Mouse (Mus musculus) adrenal gland, postnatal 25 days (tissue): ENCODE data around the gene Slc25a34. TPM values are rescaled to one million over a fixed set of nuclear protein-coding genes. Genes with fewer than 3 reads are reported as not detected.
A peak's percentile ranks its signal among the peaks of the same experiment; 100 is the strongest.

Source experiments
- DNase-seq: peaks from one replicate; pipeline ENCODE4 v3.0.0; 2021; ENCODE audit warnings: mixed read lengths
- total RNA-seq: library from RNA; stranded (reverse); gene quantifications from 2 replicates; pipeline ENCODE4 v1.2.3, GENCODE M21; 2021

Slc25a34 gene
- total RNA-seq, 1 experiment from 2014 or later, result 2.7 TPM

DNA sequence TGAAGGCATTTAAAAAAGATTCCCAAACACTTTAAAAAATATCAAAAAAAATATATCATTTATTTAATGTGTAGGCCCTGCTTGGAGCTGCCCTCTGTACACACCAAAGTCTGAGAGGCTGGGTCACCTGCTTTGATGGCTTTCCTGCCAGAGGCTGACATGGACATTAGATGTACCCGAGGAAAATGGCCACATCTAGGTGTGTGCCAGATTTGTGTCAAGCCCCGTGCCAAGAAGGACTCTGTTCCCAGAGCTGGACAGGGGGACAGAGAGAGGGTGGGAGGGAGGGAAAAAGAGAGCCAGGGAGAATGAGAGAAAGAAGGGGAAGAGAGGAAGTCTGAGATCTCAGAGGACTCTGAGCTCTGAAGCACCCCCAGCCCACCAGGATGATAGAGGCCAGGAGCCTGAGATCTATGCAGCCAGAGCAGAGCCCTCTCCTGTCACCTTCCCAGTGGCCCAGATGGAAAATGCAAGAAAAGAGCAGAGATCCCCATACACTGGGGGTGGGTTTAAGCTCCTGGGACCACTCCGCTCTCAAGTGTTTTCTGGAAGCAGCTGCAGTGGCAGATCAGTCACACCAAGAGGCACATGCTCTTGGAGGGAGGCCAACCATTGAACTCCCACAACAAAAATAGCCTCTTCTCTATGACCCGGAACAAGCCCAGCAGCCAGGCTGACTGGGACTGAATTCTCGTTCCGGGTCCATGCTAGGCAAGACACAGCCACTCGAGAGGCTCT lies 19.7 kb upstream of the Slc25a34 start:
- peak; percentile 48 for DNase-seq

DNA sequence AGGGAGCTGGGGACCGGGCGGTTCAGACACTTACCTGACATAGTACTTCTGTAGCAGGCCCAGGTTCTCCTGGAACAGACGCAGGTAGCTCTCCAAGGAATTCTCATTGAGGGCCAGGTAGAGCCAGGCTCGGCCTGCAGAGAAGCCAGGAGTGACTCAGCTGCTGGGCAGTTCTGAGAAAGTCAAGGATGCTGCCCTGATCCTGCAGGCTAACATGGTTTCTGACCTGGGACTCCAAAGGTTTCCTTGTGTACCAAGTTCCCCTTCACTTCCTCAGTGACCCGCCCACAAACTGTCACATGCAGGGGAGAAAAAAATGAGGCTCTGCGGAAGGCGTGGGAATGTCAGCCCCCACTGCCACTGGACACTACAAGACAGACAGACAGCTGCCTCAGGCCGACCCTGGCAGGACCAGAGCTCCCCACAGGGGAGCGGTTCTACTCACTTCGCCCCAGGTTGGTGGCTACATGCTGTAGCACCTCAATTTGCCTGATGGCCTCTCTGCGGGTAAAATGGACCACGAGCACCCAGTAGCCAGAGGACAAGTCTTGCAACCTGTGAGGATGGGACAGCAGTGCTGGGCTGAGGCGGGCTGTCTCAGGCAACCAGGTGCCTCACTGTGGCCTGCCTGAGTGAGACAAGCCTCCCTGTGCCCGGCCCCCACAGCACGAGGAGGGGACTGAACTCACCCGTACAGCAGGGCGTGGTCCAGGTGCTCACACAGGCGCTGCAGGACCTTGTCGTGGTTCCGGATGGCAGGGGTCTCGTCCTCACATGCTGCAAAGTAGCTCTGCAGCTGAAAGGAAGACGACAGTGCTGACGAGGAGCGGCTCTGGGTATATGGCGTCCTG lies 18.6 kb upstream of the Slc25a34 start:
- no peak for DNase-seq

DNA sequence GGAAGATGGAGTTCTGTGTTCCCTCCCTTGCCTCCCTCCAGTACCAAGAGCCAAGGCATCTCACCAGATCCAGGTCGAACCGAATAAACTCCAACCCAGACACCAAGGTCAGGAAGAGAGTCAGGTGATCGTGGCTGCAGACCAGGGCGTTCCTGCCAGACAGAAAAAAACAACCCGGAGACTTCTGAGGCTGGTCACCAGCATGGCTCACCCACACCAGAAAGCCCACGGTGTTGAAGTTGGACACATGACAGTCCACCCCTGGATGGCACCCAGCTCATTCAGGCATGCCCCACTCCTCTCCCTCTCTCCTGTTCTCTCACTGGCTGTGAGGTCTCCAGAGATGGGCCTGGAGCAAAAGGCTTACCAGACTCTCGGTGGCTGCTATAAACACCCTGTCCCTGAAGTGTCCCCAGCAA lies 17.7 kb upstream of the Slc25a34 start:
- DNase-seq, result no peak

DNA sequence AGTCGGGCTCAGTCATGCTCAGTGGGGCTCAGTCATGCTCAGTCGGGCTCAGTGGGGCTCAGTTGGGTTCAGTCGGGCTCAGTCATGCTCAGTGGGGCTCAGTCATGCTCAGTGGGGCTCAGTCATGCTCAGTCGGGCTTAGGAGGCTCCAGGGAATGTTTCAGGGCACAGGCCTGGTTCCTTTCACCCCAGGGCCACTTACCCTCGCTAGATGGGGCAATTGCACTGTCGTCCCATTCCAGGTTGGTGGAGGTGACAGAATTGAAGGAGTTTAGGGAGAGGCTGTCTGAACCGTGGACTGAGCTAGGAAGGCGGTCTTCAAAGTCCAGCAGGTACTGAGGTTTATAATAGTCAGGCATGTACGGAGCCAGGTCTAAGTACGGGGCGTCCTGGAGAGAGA lies 15.9 kb upstream of the Slc25a34 start:
- DNase-seq, result no peak

DNA sequence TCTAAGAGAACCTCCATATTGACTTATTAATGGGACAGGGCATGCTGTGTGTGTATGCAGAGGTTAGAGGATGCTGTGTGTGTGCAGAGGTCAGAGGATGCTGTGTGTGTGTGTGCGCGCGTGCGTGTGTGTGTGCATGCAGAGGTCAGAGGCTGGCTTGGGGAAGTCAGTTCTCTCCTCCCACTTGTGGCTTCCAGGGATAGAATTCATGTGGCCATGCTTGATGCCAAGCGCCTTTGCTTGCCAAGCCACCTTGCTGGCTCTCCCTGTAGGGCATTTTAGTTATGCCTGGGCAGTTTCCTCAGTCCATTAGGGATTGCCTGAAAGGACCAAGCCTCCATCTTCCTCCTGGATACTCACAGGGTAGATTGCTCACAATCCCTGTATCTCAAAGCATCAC lies 13.1 kb upstream of the Slc25a34 start:
- DNase-seq, result no peak

DNA sequence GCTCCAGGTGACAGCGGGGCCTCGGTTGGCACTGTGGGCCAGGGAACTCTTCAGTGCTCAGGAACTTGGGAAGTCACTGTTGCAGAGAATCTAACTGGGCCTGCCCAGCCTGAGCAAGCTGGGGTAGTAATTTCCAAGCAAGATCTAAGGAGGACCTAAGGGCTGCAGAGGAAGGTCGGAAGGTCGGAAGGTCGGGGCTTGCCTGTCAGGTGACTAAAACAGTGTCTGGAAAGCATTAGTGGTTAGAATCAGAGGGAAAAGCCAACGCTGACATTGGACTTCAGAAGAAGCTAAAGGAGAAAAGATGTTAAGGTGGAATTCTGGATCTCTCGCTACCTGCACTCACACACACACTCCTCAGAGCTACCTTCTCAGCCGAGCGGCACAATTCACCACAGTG lies 12.4 kb upstream of the Slc25a34 start:
- DNase-seq, result no peak

DNA sequence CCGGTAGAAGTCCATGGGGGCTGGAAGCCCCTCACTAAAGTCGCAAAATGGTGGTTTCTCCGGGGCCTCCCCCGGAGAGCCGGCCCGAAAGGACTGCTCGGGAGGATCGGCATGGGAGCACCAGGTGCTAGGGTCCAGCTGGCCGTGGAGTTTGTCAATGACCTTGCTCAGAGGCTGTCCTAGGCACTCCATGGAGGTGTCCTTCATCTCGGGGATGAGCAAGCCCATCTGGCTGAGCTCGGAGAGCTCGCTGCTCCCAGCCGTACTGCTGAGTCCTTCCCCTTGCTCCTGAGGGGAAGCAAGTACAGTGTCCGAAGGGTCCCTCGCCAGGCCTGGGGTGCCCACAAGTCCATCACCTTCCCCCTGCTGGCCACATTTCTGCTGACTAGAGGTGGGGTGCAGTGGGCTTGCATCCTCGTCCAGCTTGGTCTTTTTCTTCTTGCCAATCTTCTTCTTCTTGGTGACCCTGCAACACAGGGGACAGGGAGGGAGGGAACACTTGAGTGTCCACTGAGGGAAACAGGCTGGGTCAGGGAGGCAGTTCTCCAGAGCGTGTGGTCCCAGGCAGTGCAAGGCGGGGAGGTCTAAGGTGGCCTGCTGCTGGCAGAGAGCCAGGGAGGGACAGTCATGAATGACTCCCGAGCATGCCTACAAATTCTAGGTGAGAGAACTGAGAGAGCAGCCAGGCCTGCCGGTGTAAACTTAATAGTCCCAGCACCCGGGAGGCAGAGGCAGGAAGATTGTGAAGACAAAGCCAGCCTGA lies 8.7 kb upstream of the Slc25a34 start:
- peak; percentile 61 for DNase-seq

DNA sequence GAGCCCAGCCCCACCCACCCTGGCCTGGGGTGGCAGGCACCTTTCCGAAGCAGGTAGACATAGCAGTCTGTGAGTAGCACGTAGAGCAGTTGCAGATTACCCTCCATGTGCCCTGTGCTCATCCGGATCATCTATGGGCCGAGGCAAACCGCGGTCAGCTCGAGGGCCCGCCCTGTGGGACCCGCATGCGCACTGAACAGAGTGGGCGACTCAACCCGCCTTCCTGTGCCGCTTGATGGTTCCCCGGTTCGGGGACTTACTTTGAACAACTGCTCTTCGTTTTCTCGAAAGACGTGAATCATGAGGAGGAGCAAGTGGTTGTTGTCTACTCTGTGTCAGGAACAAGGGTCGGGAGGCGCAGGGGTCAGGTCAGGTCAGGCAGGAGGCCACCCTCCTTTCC lies 7.6 kb upstream of the Slc25a34 start:
- DNase-seq, result no peak

DNA sequence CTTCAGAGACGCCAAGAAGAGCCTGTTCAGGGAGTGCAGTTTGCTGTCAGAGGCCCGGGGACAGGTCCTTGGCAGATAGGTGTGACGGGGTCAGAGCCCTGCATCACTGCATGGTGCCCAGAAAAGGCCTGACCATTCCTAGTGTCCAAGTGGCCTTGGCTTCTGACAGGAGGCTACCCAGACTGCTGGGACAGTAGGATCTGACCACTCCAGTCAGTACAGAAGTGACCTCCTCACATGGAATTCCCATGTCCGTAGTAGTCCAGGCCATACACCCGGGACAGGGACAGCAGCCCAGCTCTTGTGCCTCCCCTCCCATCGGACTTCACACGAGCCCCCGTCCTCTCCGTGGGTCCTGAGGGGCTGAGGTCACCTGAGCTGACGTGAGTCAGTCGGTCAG lies 6.4 kb upstream of the Slc25a34 start:
- DNase-seq, result no peak

DNA sequence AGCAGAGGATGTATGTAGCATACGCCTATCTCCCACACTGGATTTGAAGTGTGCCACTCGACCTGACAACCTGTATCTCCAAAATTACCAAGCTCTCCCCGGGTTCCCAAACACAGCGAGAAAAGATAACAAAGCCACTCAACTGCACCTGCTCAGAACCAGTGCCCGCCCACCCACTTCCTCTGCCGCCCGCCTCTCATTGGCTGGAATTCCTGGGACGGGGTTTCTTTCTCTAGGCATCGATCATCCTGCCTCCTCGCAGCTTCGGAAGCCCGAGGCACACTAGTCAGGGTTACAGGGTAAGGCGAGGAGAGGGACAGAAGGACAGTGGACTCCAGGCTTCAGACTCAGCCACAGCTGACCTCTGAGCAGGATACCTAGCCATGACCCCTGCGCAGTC lies 5.0 kb upstream of the Slc25a34 start:
- DNase-seq, result no peak

DNA sequence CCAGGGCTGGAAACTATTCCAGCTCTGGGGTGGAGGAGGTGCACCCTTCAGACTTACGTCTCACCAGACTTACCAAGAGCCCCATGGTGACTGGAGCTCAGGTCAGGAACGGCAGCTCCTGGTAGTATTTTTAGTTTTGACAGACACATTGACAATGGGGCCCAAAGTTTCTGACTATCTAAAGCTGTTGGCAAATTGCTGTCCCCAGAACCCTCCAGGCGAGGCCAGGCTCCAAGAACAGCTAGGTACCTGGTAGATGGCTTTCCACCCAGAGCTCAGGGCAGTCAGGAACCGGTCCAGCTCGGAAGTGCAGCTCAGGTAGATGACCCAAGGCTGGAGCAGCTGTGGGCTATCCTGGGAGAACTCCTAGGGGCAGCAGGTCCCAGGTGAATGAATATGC lies 3.9 kb upstream of the Slc25a34 start:
- no peak for DNase-seq

DNA sequence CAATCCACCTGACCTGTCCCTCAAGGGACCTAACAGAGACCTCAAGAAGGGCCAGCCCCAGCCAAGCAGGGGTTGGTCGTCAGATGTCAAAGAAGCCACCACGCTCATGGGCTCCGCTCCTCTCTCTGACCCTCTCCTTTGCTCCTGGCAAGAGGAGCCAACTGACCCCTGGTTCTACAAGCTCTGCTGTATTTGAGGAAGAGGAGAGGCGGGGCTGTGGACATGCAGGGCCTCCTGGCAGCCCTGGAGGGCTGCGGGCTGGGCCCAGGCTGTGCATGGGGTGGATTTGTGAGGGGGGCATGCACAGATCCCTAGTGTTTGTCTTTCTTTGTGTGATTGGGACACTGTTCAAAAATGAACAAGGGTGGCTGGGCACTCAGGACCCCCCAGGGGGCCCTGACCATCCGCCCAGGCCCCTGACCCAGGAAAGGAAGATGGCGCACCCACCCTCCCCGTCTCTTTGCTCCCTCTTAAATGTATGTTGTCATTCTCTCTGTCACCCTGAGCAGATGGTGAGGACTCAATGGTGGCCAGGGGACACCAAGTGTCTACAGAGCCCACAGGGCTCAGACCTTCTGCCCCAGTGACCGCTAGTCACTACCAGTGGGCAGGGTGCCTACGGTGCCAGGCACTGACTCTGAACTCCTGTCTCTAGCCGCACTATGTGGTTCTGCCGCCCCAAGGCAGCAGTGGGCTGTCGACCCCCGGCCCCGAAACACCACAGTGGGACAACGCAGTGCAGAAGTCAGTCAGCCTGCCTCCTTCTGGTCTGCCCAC lies 2.3 kb upstream of the Slc25a34 start:
- DNase-seq, result no peak

DNA sequence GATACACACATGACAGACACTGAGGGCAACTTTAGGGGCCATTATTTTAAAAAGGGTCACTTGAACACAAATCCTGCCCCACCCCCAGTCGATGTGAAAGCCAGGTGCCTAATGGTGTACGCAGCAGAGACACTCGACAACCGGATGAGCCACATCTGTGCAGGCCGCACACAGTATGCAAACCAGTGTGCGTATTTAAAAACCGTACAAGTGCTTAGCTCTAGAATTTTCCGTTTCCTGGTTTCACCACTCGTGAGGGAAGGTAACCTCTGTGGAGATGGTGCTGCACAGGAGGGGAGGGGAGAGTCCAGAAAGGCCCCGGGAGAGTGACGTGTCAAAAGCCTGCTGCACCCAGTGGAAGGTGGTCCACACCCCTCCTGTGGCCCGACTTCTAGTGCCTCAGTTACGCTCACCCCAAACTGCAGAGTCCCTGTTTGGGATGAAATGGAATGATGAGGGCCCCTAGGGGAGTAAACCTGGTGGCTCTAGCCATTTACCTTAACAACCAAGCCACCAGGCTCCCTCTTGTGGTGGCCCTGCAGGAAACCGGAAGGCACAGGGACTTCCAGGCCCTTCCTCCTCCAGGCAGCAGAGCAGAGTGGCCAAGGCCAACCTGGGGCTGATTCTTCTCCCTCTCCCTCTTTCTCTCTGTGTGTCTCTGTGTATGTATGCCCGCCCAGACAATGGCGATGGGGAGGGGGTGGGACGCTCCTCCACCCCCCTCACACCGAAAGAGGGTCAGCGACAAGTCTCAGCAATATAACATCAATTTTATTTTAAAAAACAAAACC lies 1.6 kb upstream of the Slc25a34 start:
- DNase-seq, result peak; percentile 46

DNA sequence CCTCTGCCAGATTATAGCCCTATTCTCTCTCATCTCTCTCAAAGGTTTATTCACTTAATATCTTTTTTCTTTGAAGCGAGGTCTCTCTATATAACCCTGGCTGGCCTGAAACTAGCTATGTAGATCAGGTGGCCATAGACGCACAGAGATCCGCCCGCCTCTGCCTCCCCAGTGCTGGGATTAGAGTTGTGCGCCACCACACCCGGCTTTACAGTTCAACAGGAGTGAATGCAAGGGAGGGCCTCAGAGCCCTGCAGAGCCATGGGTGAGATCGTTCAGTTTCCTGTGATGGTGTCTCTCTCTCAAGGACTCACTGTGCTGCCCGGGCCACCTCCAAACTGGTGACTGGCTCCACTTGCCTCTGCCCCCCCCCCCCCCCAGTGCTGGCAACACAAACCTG lies 513 bp upstream of the Slc25a34 start:
- no peak for DNase-seq

DNA sequence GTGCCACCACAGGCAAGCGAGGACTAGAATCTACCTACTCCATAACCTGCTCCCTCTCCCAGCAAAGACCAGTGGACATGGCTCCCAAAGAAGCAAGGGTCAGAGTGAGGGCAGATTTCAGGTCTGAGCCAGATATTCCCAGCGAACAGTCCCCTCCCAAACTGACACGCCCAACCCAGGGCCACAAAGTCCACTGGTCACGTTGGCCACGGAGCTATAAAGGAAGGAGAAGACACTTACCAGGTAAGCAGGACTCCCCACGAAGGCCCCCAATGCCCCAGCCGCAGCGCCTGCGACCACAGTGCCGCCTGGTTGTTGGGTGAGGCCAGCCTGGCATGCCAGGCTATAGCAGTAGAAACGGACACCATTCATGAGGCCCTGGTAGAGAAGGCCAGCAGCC lies 584 bp downstream of the Slc25a34 start:
- DNase-seq, result no peak

DNA sequence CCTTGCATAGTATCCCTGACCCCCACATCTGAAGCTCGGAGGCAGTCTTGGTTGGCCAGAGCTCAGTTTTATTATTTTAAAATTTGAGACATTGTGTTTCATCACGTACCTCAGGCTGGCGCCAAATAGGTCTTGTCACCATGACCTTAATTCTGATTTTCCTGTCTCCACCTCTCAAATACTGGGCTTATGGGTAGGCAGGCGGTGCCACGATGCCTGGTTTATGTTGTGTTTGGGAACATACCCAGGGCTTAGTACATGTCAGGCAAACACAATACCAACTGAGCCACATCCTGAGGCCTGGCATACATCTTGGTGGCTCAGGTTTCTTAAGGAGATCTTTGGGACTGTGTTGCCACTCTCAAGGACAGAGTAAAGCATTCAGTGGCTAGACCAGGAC lies 1.0 kb downstream of the Slc25a34 start:
- DNase-seq, result no peak

DNA sequence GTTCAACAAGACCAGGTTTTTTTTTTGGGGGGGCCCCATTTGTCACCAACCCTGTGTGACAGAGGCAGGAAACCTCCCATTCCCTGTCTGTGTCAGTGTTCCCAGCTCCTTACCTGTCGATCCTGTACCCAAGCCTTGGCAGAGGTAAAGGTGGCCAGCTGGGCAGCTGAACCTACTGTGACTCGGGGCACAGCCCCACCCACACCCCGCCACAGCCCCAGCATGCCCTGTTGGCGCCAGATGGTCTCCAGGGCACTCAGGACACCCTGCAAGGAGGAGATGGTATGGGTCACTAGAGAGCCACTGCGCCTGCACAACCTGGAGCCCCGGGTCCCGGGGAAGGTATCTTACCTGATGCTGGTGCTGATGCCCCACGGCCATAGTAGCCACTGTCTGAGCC lies 1.5 kb downstream of the Slc25a34 start:
- no peak for DNase-seq

DNA sequence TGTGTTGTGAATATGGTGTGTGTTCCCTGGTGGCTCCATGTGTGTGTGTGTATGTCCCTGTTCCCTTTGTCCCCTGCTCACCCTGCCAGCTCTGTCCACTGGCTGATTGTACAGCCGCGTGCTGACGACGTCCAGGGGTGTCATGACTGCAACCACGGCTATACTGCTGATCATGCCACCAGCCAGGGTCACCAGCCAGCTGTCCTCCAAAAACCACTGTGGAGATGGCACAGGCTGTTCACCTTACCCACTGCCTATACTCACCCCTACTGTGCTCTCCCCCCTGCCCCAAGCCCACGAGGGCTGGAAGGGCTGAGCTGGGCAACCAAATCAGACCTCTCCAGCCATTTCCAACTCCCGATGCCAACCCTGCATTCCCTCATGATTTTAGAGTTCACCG lies 2.3 kb downstream of the Slc25a34 start:
- DNase-seq, result no peak

DNA sequence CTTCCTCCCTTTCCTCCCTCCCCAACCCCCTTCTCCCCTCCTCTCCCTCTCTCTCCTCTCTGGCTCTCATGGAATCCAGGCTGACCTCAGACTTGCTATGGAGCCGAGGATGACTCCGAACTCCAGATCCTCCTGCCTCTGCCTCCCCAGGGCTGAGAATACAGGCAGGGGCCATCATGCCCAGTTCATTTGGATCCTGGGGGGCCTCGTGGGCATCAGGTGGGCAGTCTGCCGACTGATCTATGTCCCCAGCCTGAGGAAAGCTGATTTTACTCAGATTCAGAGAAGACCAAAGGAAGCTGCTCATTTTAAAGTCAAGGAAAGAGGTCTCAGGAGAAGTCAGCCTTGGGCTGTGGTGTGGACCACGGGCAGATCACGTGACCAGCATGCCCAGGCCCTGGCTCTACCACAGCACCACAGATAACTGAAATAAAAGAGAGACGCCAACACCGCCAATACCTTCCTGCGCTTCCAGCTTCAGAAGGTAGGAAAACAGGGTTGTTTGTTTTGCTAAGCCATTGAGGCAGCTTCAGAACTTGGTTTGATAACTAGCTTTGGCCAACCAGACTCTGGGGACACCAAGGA lies 4.2 kb downstream of the Slc25a34 start:
- no peak for DNase-seq

DNA sequence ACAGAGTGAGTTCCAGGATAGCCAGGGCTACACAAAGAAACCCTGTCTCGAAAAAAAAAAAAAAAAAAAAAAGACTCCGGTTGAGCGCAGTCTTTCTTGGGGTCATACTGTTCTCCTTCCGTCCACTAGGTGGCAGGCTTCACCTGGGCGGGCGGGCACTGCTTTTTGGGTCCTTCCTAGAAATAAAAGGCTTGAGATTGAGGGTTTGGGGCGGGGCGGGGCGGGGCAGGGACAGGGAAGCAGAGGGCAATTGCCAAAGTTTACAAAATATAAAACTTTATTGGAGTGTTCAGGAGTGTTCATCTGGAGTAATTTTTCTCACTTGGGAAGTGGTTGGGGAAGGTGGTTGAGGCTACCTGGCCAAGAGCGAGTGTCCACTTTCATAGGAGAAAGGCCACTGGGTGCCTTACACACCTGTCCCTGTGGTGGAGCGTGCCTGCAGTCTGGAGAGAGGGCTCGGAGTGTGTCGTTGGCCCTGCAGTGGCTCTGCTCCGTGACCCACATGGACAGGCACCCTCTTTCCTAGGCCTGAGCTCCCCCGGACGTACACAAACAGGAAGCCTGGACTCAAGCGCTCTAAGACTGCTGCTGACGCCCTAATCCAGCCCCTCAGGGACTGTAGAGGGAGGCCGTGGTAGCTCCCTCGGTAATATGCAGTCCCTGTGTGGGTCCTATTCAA lies 4.9 kb downstream of the Slc25a34 start, which contains the start of gene Tmem82:
Gene Tmem82, minus strand, starts transcription at position 69 of the 679 bp plus-strand sequence.
- DNase-seq, result peak; percentile 69
